Mouse (Mus musculus): ENCODE results near the gene Hoga1. TPM values are rescaled to one million over a fixed set of nuclear protein-coding genes. Genes with fewer than 3 reads are reported as not detected.

Gene Hoga1
- polyA plus RNA-seq, 1 experiment from 2014 or later = 1.1 TPM

DNA sequence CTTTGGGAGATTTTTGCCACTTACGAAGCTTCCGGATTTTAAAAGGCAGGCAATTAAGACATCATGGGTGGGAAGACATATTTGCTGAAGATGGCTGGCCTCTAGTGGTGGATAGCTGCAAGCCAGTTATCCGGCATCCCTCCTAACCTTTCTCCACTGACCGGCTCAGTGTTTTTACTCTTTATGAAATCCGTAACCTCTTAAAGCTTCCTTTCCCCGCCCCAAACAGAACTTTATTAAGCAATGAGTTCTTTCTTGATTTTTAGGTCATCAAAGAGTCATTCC, 23.8 kb downstream of the Hoga1 start:
- Histone ChIP-seq H3K4me3 (ENCODE audit: low read depth, low read length) (no peak overlapping the region), H3K9ac (ENCODE audit: low read length) (no peak overlapping the region), H3K9me3 (ENCODE audit: control insufficient read depth, low read length) (no peaks in the 10 kb centered on the region), H3K27ac (replicated peaks; ENCODE audit: low read depth, low read length) (no peak overlapping the region), H3K36me3 (ENCODE audit: control insufficient read depth, insufficient read depth, low read length) (no peaks in the 10 kb centered on the region), H3K4me1 (ENCODE audit: control insufficient read depth, insufficient read depth, low read length) (no peaks in the 10 kb centered on the region), H3K4me2 (ENCODE audit: low read depth, severe bottlenecking) (no peak overlapping the region), H3K27me3 (ENCODE audit: control insufficient read depth, insufficient read depth, low read length) (no peaks in the 10 kb centered on the region)
- WGBS = 62% methylated on average over 6 of the region's 6 CpGs
- ATAC-seq (ENCODE audit: insufficient number of reproducible peaks, low FRiP score, low TSS enrichment, low read depth) (no peak), DNase-seq (ENCODE audit: low spot score) (no peak)

GRCm38 (mm10) chr19:42071221-42071620, 25.8 kb downstream of the Hoga1 start:
- H3K4me2 ChIP-seq (ENCODE audit: low read depth, severe bottlenecking) = no peak overlapping the region
- no peak overlapping the region for H3K27ac ChIP-seq (replicated peaks; ENCODE audit: low read depth, low read length)
- DNase-seq (ENCODE audit: low spot score) = no peak
- no peak overlapping the region for H3K9ac ChIP-seq (ENCODE audit: low read length)
- ATAC-seq (ENCODE audit: insufficient number of reproducible peaks, low FRiP score, low TSS enrichment, low read depth) = no peak
- H3K4me1 ChIP-seq (ENCODE audit: control insufficient read depth, insufficient read depth, low read length) = no peaks in the 10 kb centered on the region
- 78% methylated on average over 7 of the region's 7 CpGs for WGBS
- no peaks in the 10 kb centered on the region for H3K27me3 ChIP-seq (ENCODE audit: control insufficient read depth, insufficient read depth, low read length)
- H3K4me3 ChIP-seq (ENCODE audit: low read depth, low read length) = no peak overlapping the region
- H3K9me3 ChIP-seq (ENCODE audit: control insufficient read depth, low read length) = no peaks in the 10 kb centered on the region
- no peaks in the 10 kb centered on the region; the same call in none of the 2 replicates for H3K36me3 ChIP-seq (ENCODE audit: control insufficient read depth, insufficient read depth, low read length)

DNA sequence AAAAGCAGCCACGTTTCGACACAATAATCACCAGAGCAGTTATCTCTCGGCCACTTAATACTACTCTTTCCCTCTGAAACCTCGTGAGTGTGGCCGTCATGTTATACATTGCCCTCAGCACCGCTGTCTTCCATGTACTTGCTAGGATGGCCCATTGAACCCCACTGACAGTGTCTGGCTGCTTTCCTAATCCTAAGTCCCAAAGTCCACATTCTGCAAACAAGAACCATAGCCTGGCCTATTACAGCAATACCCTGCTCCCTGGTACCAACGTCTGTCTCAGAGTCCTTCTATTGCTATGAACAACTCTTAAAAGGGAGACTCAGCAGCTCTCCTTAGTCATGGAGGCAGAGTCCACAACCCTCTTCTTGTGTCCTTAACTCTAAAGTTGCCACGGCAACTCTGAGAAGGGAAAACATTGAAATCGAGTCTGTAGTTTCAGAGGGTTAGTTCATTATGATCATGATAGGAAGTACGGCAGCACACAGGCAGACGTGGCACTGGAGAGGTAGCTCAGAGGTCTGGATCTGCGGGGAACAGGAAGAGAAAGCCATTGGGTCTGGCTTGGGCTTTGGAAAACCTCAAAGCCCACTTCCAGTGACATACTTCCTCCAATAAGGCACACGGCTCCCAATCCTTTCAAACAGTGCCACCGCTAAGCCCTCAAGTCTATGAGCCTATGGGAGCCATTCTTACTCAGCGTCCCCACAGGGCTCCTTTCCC, 26.6 kb downstream of the Hoga1 start:
- H3K36me3 ChIP-seq (ENCODE audit: control insufficient read depth, insufficient read depth, low read length) = no peaks in the 10 kb centered on the region; the same call in none of the 2 replicates
- no peaks in the 10 kb centered on the region for H3K27me3 ChIP-seq (ENCODE audit: control insufficient read depth, insufficient read depth, low read length)
- no peak overlapping the region for H3K4me3 ChIP-seq (ENCODE audit: low read depth, low read length)
- no peaks in the 10 kb centered on the region for H3K9me3 ChIP-seq (ENCODE audit: control insufficient read depth, low read length)
- H3K4me2 ChIP-seq (ENCODE audit: low read depth, severe bottlenecking) = no peak overlapping the region
- H3K4me1 ChIP-seq (ENCODE audit: control insufficient read depth, insufficient read depth, low read length) = no peaks in the 10 kb centered on the region
- 85% methylated on average over 15 of the region's 15 CpGs for WGBS
- DNase-seq (ENCODE audit: low spot score) (no peak), ATAC-seq (ENCODE audit: insufficient number of reproducible peaks, low FRiP score, low TSS enrichment, low read depth) (no peak)
- no peak overlapping the region for H3K9ac ChIP-seq (ENCODE audit: low read length)
- H3K27ac ChIP-seq (replicated peaks; ENCODE audit: low read depth, low read length) = no peak overlapping the region

- Histone ChIP-seq H3K4me1 (ENCODE audit: control insufficient read depth, insufficient read depth, low read length) (no peaks in the 10 kb centered on the region), H3K36me3 (ENCODE audit: control insufficient read depth, insufficient read depth, low read length) (no peaks in the 10 kb centered on the region; the same call in none of the 2 replicates), H3K9ac (ENCODE audit: low read length) (no peak overlapping the region), H3K27ac (replicated peaks; ENCODE audit: low read depth, low read length) (no peak overlapping the region), H3K4me2 (ENCODE audit: low read depth, severe bottlenecking) (no peak overlapping the region), H3K27me3 (ENCODE audit: control insufficient read depth, insufficient read depth, low read length) (no peaks in the 10 kb centered on the region), H3K4me3 (ENCODE audit: low read depth, low read length) (no peak overlapping the region), H3K9me3 (ENCODE audit: control insufficient read depth, low read length) (no peaks in the 10 kb centered on the region)
- DNase-seq (ENCODE audit: low spot score) (no peak), ATAC-seq (ENCODE audit: insufficient number of reproducible peaks, low FRiP score, low TSS enrichment, low read depth) (no peak)
- 79% methylated on average over 7 of the region's 7 CpGs for WGBS
Measured at GRCm38 (mm10) chr19:42072802-42073201, 27.4 kb downstream of the Hoga1 start.

GRCm38 (mm10) chr19:42075051-42075450, 29.6 kb downstream of the Hoga1 start:
- Histone ChIP-seq H3K4me1 (ENCODE audit: control insufficient read depth, insufficient read depth, low read length) (no peaks in the 10 kb centered on the region), H3K9me3 (ENCODE audit: control insufficient read depth, low read length) (no peaks in the 10 kb centered on the region), H3K27me3 (ENCODE audit: control insufficient read depth, insufficient read depth, low read length) (no peaks in the 10 kb centered on the region), H3K36me3 (ENCODE audit: control insufficient read depth, insufficient read depth, low read length) (no peaks in the 10 kb centered on the region; the same call in none of the 2 replicates), H3K4me2 (ENCODE audit: low read depth, severe bottlenecking) (no peak overlapping the region), H3K27ac (replicated peaks; ENCODE audit: low read depth, low read length) (no peak overlapping the region), H3K4me3 (ENCODE audit: low read depth, low read length) (no peak overlapping the region), H3K9ac (ENCODE audit: low read length) (no peak overlapping the region)
- no peak for DNase-seq (ENCODE audit: low spot score)
- WGBS = 89% methylated on average over 2 of the region's 2 CpGs
- no peak for ATAC-seq (ENCODE audit: insufficient number of reproducible peaks, low FRiP score, low TSS enrichment, low read depth)

GRCm38 (mm10) chr19:42075992-42076391, 30.6 kb downstream of the Hoga1 start:
- H3K9me3 ChIP-seq (ENCODE audit: control insufficient read depth, low read length) = no peaks in the 10 kb centered on the region
- H3K4me1 ChIP-seq (ENCODE audit: control insufficient read depth, insufficient read depth, low read length) = no peaks in the 10 kb centered on the region
- no peak overlapping the region for H3K27ac ChIP-seq (replicated peaks; ENCODE audit: low read depth, low read length)
- no peak for ATAC-seq (ENCODE audit: insufficient number of reproducible peaks, low FRiP score, low TSS enrichment, low read depth)
- 92% methylated on average over 16 of the region's 16 CpGs for WGBS
- no peak overlapping the region for H3K9ac ChIP-seq (ENCODE audit: low read length)
- H3K36me3 ChIP-seq (ENCODE audit: control insufficient read depth, insufficient read depth, low read length) = no peaks in the 10 kb centered on the region; the same call in none of the 2 replicates
- DNase-seq (ENCODE audit: low spot score) = no peak
- H3K4me2 ChIP-seq (ENCODE audit: low read depth, severe bottlenecking) = no peak overlapping the region
- H3K27me3 ChIP-seq (ENCODE audit: control insufficient read depth, insufficient read depth, low read length) = no peaks in the 10 kb centered on the region
- H3K4me3 ChIP-seq (ENCODE audit: low read depth, low read length) = no peak overlapping the region

DNA sequence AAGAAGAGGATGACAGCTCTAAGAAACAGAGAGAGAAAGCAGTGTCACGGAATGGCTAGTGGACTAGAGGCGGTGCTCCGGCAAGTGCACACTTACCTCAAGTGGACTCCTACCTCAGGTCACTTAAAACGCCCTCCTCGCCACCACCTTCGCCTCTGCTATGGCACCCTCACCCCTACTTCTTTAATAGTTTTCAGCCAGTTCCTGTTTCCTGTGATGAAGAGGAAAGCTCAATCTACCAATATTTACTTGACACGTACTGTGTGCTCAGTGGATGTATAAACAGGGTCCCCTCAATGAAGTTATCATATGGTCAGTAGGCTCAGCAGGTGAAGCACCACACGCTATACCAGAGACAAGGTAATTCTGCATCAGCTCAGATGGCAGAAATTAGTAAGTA, 33.2 kb downstream of the Hoga1 start:
- Histone ChIP-seq H3K9me3 (ENCODE audit: control insufficient read depth, low read length) (no peaks in the 10 kb centered on the region), H3K4me2 (ENCODE audit: low read depth, severe bottlenecking) (no peak overlapping the region), H3K36me3 (ENCODE audit: control insufficient read depth, insufficient read depth, low read length) (no peaks in the 10 kb centered on the region; the same call in none of the 2 replicates), H3K27ac (replicated peaks; ENCODE audit: low read depth, low read length) (no peak overlapping the region), H3K4me3 (ENCODE audit: low read depth, low read length) (no peak overlapping the region), H3K9ac (ENCODE audit: low read length) (no peak overlapping the region), H3K4me1 (ENCODE audit: control insufficient read depth, insufficient read depth, low read length) (no peaks in the 10 kb centered on the region), H3K27me3 (ENCODE audit: control insufficient read depth, insufficient read depth, low read length) (no peaks in the 10 kb centered on the region)
- no peak for DNase-seq (ENCODE audit: low spot score)
- no peak for ATAC-seq (ENCODE audit: insufficient number of reproducible peaks, low FRiP score, low TSS enrichment, low read depth)
- WGBS = 97% methylated on average over 8 of the region's 8 CpGs

DNA sequence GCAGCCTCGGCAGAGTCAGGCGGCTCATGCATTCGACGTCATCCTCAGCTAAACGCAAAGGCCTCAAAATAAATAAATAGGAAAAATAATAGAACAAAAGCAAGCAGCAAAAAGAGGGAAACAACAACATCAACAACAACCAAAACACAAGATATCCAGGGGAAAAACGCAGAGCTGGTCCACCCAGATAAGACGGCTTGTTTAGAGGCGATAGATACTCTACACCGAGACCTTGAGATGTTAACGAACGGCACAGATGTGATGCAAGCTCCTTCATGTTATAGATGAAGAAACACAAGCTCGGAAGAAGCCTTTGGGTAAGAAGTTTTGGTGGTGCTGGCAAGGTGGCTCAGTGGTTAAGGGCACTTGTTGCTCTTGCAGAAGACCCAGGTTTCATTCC, 33.6 kb downstream of the Hoga1 start:
- no peaks in the 10 kb centered on the region; the same call in none of the 2 replicates for H3K36me3 ChIP-seq (ENCODE audit: control insufficient read depth, insufficient read depth, low read length)
- no peak overlapping the region for H3K4me3 ChIP-seq (ENCODE audit: low read depth, low read length)
- H3K9me3 ChIP-seq (ENCODE audit: control insufficient read depth, low read length) = no peaks in the 10 kb centered on the region
- ATAC-seq (ENCODE audit: insufficient number of reproducible peaks, low FRiP score, low TSS enrichment, low read depth) = no peak
- no peaks in the 10 kb centered on the region for H3K27me3 ChIP-seq (ENCODE audit: control insufficient read depth, insufficient read depth, low read length)
- no peak overlapping the region for H3K4me2 ChIP-seq (ENCODE audit: low read depth, severe bottlenecking)
- no peak for DNase-seq (ENCODE audit: low spot score)
- no peaks in the 10 kb centered on the region for H3K4me1 ChIP-seq (ENCODE audit: control insufficient read depth, insufficient read depth, low read length)
- WGBS = 90% methylated on average over 12 of the region's 12 CpGs
- no peak overlapping the region for H3K27ac ChIP-seq (replicated peaks; ENCODE audit: low read depth, low read length)
- no peak overlapping the region for H3K9ac ChIP-seq (ENCODE audit: low read length)

GRCm38 (mm10) chr19:42079950-42080349, 34.5 kb downstream of the Hoga1 start:
- no peak overlapping the region for H3K9ac ChIP-seq (ENCODE audit: low read length)
- 81% methylated on average over 5 of the region's 5 CpGs for WGBS
- no peak for ATAC-seq (ENCODE audit: insufficient number of reproducible peaks, low FRiP score, low TSS enrichment, low read depth)

More at GRCm38 (mm10) chr19:42079950-42080349, 34.5 kb downstream of the Hoga1 start:
- Histone ChIP-seq H3K4me1 (ENCODE audit: control insufficient read depth, insufficient read depth, low read length) (no peaks in the 10 kb centered on the region), H3K27ac (replicated peaks; ENCODE audit: low read depth, low read length) (no peak overlapping the region), H3K36me3 (ENCODE audit: control insufficient read depth, insufficient read depth, low read length) (no peaks in the 10 kb centered on the region; the same call in none of the 2 replicates), H3K27me3 (ENCODE audit: control insufficient read depth, insufficient read depth, low read length) (no peaks in the 10 kb centered on the region), H3K4me3 (ENCODE audit: low read depth, low read length) (no peak overlapping the region), H3K4me2 (ENCODE audit: low read depth, severe bottlenecking) (no peak overlapping the region), H3K9me3 (ENCODE audit: control insufficient read depth, low read length) (no peaks in the 10 kb centered on the region)
- DNase-seq (ENCODE audit: low spot score) = no peak

Data from limb, embryonic 11.5 days (tissue).